Mouse (Mus musculus): ENCODE results near the gene Wwox.

The Wwox gene

GRCm38 (mm10) chr8:115009897-115010768 is 570.7 kb downstream of the Wwox start:
- DNase-seq (ENCODE audit: low read depth, low spot score) = no peak

DNA sequence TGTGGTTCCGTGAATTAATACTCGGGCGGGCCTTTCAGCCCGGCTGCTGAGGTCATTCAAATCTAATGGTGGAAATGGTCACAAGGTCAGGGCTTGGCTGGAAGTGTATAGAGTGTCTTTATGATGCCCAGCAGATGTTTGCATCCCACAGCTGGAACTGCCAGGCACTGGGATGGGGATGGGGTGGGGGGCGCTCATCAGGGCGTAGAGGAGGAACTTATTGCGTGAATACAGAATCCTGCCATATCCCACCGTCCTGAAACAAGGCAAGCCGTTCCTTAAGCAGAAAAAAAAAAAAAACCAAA is 571.3 kb downstream of the Wwox start:
- no peak for DNase-seq (ENCODE audit: low read depth, low spot score)

- DNase-seq (ENCODE audit: low read depth, low spot score) = no peak
These were observed 580.2 kb downstream of the Wwox start for GRCm38 (mm10) chr8:115019661-115020060.

GRCm38 (mm10) chr8:115021731-115022130 is 582.3 kb downstream of the Wwox start:
- no peak for DNase-seq (ENCODE audit: low read depth, low spot score)

DNA sequence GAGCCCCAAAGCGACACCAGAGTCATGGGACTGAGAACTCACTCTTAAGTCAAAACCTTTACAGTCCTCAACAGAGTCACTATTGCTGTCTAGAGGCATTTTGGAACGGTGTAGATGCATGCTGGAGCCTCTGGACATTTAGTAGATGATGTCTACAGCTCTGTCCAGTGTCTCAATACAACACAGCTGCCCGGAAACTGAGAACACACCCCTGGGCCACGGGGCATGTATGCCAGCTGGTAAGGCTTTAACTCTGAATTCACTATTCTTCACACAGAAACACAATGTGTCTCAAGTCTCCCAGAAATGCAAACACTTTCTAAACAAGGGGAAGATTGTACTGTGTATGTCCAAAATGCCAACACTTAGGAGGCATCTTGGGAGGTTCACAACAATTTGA is 584.6 kb downstream of the Wwox start:
- DNase-seq (ENCODE audit: low read depth, low spot score) = no peak

- DNase-seq (ENCODE audit: low read depth, low spot score) = no peak
These were observed 586.1 kb downstream of the Wwox start for GRCm38 (mm10) chr8:115025390-115026098.

- no peak for DNase-seq (ENCODE audit: low read depth, low spot score)
These were observed 586.7 kb downstream of the Wwox start for GRCm38 (mm10) chr8:115026201-115026600.

DNA sequence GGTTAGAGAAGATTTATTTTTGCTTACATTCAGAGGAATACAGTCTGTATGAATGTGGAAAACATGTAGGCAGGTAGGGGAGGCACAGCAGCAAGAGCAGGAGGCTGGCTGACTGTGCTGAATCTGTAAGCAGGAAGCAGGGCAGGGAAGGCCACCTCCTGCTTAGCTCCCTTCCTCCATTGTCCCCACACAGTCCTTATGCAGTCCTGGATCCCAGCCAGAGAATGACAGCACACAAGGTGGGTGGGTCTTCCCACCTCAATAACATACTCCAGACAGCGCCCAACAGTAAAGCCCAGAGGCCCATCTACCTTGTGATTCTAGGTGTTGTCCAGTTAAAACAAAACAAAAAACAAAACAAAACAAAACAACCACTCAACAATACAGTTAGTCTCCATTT is 593.7 kb downstream of the Wwox start:
- DNase-seq (ENCODE audit: low read depth, low spot score) = no peak

DNA sequence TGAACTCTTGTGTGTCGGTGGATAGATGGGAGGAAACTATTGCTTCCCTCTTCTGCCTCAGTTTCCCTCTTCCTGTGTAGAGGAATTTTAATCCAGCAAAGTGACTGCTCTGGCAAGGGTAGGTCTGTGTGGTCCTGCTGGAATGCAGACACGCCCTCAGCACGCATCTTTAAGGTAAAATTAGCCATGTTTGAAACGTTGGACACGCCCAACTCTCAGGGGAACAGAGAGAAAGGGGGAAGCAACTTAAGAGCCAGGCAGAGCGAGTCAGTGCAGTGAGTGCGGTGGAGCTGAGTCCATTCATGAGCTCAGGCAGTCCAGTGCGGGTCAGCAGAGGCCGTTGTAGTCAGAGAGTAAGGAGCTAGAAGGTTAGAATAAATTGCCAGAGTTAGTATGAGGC is 596.6 kb downstream of the Wwox start:
- no peak for DNase-seq (ENCODE audit: low read depth, low spot score)

- DNase-seq (ENCODE audit: low read depth, low spot score) = no peak
These were observed 599.0 kb downstream of the Wwox start for GRCm38 (mm10) chr8:115038426-115038825.

DNA sequence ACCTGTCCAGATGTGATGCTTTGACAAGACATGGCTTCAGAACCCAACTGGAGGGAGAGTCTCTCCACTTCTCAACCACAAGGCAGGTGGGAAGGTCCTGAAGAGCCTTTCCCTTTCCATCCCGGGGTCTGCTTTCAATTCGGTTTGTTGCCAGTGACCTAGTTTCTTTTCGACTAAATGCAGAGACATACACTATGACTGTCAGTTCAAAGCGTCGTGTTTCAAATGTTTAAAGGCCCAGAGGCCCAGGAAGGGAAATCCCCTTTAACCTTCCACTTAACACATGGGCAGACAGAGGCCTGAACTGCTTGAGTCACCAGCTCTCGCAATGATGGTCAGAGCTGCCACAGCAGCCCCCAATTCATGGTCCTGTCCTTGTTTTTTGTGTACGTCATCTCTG is 606.3 kb downstream of the Wwox start:
- no peak for DNase-seq (ENCODE audit: low read depth, low spot score)

DNA sequence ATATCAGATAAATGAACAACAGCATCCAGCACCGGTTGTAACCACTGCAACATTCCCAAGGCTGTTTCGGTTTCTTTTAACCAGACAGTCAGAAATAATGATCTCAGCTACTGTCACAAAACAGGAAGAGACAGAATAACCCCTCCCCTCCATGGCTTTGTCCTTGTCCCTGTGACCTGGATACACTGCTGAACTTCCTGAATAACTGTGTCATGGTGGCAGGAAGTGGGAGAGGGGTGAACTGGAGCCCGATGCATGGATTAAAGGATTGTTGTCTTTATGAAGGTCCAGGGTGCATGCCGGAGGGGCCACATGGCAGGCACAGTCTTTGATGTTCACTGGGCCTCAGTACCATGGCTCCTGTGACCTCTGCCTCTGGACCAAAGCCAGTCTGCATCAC is 607.0 kb downstream of the Wwox start:
- DNase-seq (ENCODE audit: low read depth, low spot score) = no peak

- DNase-seq (ENCODE audit: low read depth, low spot score) = no peak
These were observed 618.9 kb downstream of the Wwox start for GRCm38 (mm10) chr8:115058193-115058835.

DNA sequence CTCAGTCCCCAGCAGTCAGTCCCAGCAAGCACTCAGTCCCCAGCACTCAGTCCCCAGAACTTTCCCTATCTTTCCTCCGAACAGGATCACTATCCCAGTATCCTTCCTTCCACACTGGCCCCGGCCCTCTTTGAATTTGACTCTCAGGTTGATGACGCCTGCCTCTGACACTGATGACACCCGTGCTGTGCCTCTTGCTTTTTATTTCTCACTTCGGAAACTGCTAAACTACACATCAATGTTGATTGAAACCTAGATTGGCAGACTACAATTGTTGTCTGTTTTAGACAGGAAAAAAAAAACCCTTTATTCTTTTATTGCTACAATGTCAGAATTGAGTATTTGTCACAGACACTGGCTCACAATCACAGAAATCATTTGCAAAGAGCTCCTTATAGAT is 624.2 kb downstream of the Wwox start:
- no peak for DNase-seq (ENCODE audit: low read depth, low spot score)

DNA sequence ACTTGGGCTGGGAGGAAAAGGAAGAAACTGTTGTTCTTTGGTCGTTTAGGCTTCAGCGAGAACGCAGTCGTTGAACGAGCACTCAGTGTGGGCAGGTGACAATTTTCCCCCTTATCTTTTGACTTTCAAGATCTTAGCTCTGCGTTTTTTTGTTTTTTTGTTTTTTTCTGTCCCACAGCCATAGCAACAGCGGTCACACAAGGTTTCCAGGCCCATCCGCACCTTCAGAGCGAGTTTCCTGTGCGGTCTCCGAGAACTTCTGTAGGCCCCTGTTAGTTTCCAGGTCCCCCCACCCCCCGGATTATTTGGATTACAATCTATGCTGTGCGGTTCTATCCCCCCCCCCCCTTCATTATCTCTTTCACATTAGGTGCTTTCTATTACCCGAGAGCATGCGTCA is 625.2 kb downstream of the Wwox start:
- DNase-seq (ENCODE audit: low read depth, low spot score) = no peak

DNA sequence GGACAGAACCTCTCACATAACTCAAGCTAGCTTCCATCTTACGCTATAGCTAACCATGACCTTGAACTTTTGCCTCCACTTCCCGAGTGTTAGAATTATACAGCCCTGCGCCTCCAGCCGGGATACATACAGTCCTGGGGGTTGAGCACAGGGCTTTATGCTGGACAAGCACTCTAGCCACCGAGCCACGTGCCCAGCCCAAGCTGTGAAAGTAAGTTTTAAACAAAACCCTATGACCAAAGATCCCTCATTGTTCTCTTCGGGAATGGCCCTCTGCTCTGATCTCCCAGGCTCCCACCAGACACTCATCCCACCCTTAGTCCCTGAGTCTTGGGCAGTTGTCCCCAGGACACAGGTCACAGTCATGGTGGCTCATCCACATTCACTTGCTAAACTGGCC is 625.9 kb downstream of the Wwox start:
- no peak for DNase-seq (ENCODE audit: low read depth, low spot score)

DNA sequence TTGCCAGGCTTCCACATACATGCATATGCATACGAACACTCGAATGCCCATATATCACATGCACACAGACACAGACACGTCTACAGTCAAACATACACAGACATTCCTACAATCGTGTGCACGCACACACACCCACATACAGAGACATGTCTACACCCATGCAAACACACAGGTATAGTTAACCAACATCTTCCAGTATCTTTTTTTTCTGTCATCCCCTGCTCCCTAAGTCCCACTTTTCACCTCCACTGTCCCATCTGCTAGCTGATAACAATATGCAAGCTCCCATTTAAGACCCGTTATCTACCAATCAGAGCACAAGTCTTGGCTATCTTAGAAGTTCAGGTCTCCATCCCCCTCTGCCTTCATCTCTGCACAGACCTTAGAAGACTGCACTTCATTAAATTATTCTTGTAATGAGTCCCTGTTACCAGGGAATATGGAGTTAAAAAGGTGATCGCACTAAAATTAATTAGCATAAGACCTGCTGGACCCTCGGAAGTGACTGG is 627.1 kb downstream of the Wwox start:
- DNase-seq (ENCODE audit: low read depth, low spot score) = no peak

DNA sequence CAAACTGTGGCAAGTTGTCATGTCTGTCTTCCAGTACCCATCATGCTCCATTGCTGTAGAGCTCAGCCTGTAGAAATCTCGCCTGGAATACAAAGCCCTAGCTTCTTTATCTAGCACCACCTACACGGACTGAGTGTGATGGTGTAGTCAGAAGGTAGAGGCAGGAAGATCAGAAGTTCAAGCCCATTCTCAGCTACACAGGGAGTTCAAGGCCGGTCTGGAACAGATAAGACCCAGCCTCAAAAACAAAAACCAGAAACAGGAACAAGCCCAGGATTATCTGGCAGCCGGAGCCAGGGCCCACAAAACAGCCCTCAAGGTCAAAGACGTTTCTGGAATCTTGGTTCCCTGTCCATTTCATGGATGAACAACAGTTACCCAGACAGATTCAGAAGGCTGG is 629.3 kb downstream of the Wwox start:
- DNase-seq (ENCODE audit: low read depth, low spot score) = no peak

GRCm38 (mm10) chr8:115070225-115070624 is 630.8 kb downstream of the Wwox start:
- no peak for DNase-seq (ENCODE audit: low read depth, low spot score)

GRCm38 (mm10) chr8:115071231-115071630 is 631.8 kb downstream of the Wwox start:
- DNase-seq (ENCODE audit: low read depth, low spot score) = no peak

- no peak for DNase-seq (ENCODE audit: low read depth, low spot score)
These were observed 638.8 kb downstream of the Wwox start for GRCm38 (mm10) chr8:115078296-115078695.

All from embryo, embryonic 11.5 days (tissue).